Mouse (Mus musculus) limb, embryonic 11.5 days (tissue): ENCODE results near the gene Ptprk. TPM values are rescaled to one million over a fixed set of nuclear protein-coding genes. Genes with fewer than 3 reads are reported as not detected.

Source experiments
- ATAC-seq: fragments of 200-750 bp; cut with Nextera tagmentation; 2 replicates; pipeline ENCODE4 v1.8.0; 2017; ENCODE audit warnings: low read depth; ENCODE audit not compliant: insufficient number of reproducible peaks, low FRiP score, low TSS enrichment
- DNase-seq: peaks from one replicate; pipeline ENCODE4 v3.0.0-alpha.2; 2015; ENCODE audit warnings: low spot score
- H3K27ac ChIP-seq: fragments of 300-500 bp; sonication (generic); replicated peaks from 2 replicates; pipeline ENCODE4 v1.5.1; 2014; ENCODE audit warnings: low read depth, mild to moderate bottlenecking, low read length
- H3K27me3 ChIP-seq: fragments of 300-500 bp; sonication (generic); 2 replicates; pipeline ENCODE4 v1.6.1; 2014; ENCODE audit warnings: mild to moderate bottlenecking, low read length, mixed read lengths; ENCODE audit not compliant: control insufficient read depth, insufficient read depth
- H3K36me3 ChIP-seq: fragments of 300-500 bp; sonication (generic); 2 replicates; pipeline ENCODE4 v1.6.1; 2014; ENCODE audit warnings: mild to moderate bottlenecking, low read length, moderate library complexity, mixed read lengths; ENCODE audit not compliant: control insufficient read depth, insufficient read depth
- H3K4me1 ChIP-seq: fragments of 300-500 bp; sonication (generic); 2 replicates; pipeline ENCODE4 v1.6.1; 2014; ENCODE audit warnings: low read length, mixed read lengths; ENCODE audit not compliant: control insufficient read depth, insufficient read depth
- H3K4me2 ChIP-seq: fragments of 300-500 bp; sonication (generic); 2 replicates; pipeline ENCODE4 v1.6.1; 2014; ENCODE audit warnings: low read depth, mild to moderate bottlenecking, moderate library complexity; ENCODE audit not compliant: severe bottlenecking
- H3K4me3 ChIP-seq: fragments of 300-500 bp; sonication (generic); 2 replicates; pipeline ENCODE4 v1.5.1; 2014; ENCODE audit warnings: low read depth, low read length
- H3K9ac ChIP-seq: fragments of 300-500 bp; sonication (generic); 2 replicates; pipeline ENCODE4 v1.6.1; 2014; ENCODE audit warnings: mild to moderate bottlenecking, low read length
- H3K9me3 ChIP-seq: fragments of 300-500 bp; sonication (generic); 2 replicates; pipeline ENCODE4 v1.6.1; 2016; ENCODE audit warnings: low read length; ENCODE audit not compliant: control insufficient read depth
- WGBS: fragments of 180-500 bp; shearing (Covaris S2); extraction: QIAGEN DNeasy Blood & Tissue Kit; methylation state at CpG from one replicate; pipeline ENCODE4 v1.1.7; 2014; 5-methylcytosine and 5-hydroxymethylcytosine counted together
- polyA plus RNA-seq: library from polyadenylated mRNA; unstranded; fragments of >200 nt; fragmentation: Nextera tagmentation; extraction: Ambion mirVana; gene quantifications from 2 replicates; pipeline ENCODE4 v1.2.1, GENCODE M21; 2014

Gene Ptprk
- polyA plus RNA-seq, 1 experiment from 2014 or later, result 38.4 TPM

- no peak overlapping the region for H3K27ac ChIP-seq
- 60% methylated on average over 6 of the region's 6 CpGs for WGBS
- no peaks in the 10 kb centered on the region for H3K9me3 ChIP-seq
Measured at GRCm38 (mm10) chr10:28365291-28365690, 290.7 kb downstream of the Ptprk start.

GRCm38 (mm10) chr10:28366065-28366677 is 291.6 kb downstream of the Ptprk start:
- no peak overlapping the region for H3K27ac ChIP-seq
- ATAC-seq (no peak), DNase-seq (no peak)
- H3K4me2 ChIP-seq, result no peak overlapping the region
- H3K4me1 ChIP-seq, result no peaks in the 10 kb centered on the region
- H3K36me3 ChIP-seq, result no peaks in the 10 kb centered on the region
- no peak overlapping the region for H3K9ac ChIP-seq
- no peaks in the 10 kb centered on the region for H3K27me3 ChIP-seq
- no peaks in the 10 kb centered on the region for H3K9me3 ChIP-seq
- no peak overlapping the region for H3K4me3 ChIP-seq
- 73% methylated on average over 5 of the region's 5 CpGs for WGBS

More at GRCm38 (mm10) chr10:28365291-28365690, 290.7 kb downstream of the Ptprk start:
- Histone ChIP-seq H3K36me3 (no peaks in the 10 kb centered on the region), H3K4me3 (no peak overlapping the region), H3K27me3 (no peaks in the 10 kb centered on the region), H3K4me1 (no peaks in the 10 kb centered on the region), H3K9ac (no peak overlapping the region), H3K4me2 (no peak overlapping the region)
- DNase-seq, result no peak
- ATAC-seq, result no peak

GRCm38 (mm10) chr10:28369808-28370207 is 295.2 kb downstream of the Ptprk start:
- peak; percentile 66 for ATAC-seq
- no peak overlapping the region for H3K4me3 ChIP-seq
- no peaks in the 10 kb centered on the region for H3K4me1 ChIP-seq

GRCm38 (mm10) chr10:28374874-28375273 is 300.3 kb downstream of the Ptprk start:
- no peak overlapping the region for H3K27ac ChIP-seq
- no peak overlapping the region for H3K9ac ChIP-seq
- no peak overlapping the region for H3K4me3 ChIP-seq
- ATAC-seq (no peak), DNase-seq (no peak)
- WGBS, result 27% methylated on average over 1 of the region's 1 CpGs
- H3K4me1 ChIP-seq, result no peaks in the 10 kb centered on the region
- H3K27me3 ChIP-seq, result peaks cover 7% of the 10 kb centered on the region; the same call in 1 of the 2 replicates
- H3K36me3 ChIP-seq, result no peaks in the 10 kb centered on the region
- no peak overlapping the region for H3K4me2 ChIP-seq
- no peaks in the 10 kb centered on the region for H3K9me3 ChIP-seq

More at GRCm38 (mm10) chr10:28369808-28370207, 295.2 kb downstream of the Ptprk start:
- Histone ChIP-seq H3K9me3 (no peaks in the 10 kb centered on the region), H3K9ac (no peak overlapping the region), H3K4me2 (no peak overlapping the region), H3K27ac (no peak overlapping the region), H3K27me3 (no peaks in the 10 kb centered on the region), H3K36me3 (no peaks in the 10 kb centered on the region)
- peak; percentile 38 for DNase-seq
- 9% methylated on average over 2 of the region's 2 CpGs for WGBS

- no peaks in the 10 kb centered on the region for H3K4me1 ChIP-seq
- no peaks in the 10 kb centered on the region for H3K9me3 ChIP-seq
- peaks cover 10% of the 10 kb centered on the region; the same call in 1 of the 2 replicates for H3K27me3 ChIP-seq
- no peak for DNase-seq
- H3K36me3 ChIP-seq, result no peaks in the 10 kb centered on the region
- no peak overlapping the region for H3K4me3 ChIP-seq
- no peak overlapping the region for H3K4me2 ChIP-seq
- no peak overlapping the region for H3K9ac ChIP-seq
- no peak for ATAC-seq
- WGBS, result 87% methylated on average over 7 of the region's 7 CpGs
- H3K27ac ChIP-seq, result no peak overlapping the region
Measured at GRCm38 (mm10) chr10:28379752-28380488, 305.3 kb downstream of the Ptprk start.

- WGBS, result 75% methylated on average over 15 of the region's 15 CpGs
- Histone ChIP-seq H3K9ac (no peak overlapping the region), H3K27ac (no peak overlapping the region), H3K4me3 (no peak overlapping the region), H3K4me1 (no peaks in the 10 kb centered on the region), H3K9me3 (no peaks in the 10 kb centered on the region), H3K36me3 (no peaks in the 10 kb centered on the region), H3K27me3 (peaks cover 5% of the 10 kb centered on the region; the same call in 1 of the 2 replicates), H3K4me2 (no peak overlapping the region)
- ATAC-seq (no peak), DNase-seq (no peak)
Measured at GRCm38 (mm10) chr10:28387563-28388222, 313.1 kb downstream of the Ptprk start.

GRCm38 (mm10) chr10:28391168-28391567 is 316.5 kb downstream of the Ptprk start:
- Histone ChIP-seq H3K4me3 (no peak overlapping the region), H3K27me3 (no peaks in the 10 kb centered on the region), H3K9me3 (no peaks in the 10 kb centered on the region), H3K36me3 (no peaks in the 10 kb centered on the region), H3K27ac (no peak overlapping the region), H3K4me2 (no peak overlapping the region), H3K4me1 (no peaks in the 10 kb centered on the region), H3K9ac (no peak overlapping the region)
- WGBS, result 92% methylated on average over 5 of the region's 5 CpGs
- no peak for ATAC-seq
- no peak for DNase-seq

GRCm38 (mm10) chr10:28395610-28396519 is 321.2 kb downstream of the Ptprk start:
- Histone ChIP-seq H3K9ac (no peak overlapping the region), H3K36me3 (no peaks in the 10 kb centered on the region), H3K4me1 (no peaks in the 10 kb centered on the region), H3K4me2 (no peak overlapping the region), H3K9me3 (no peaks in the 10 kb centered on the region), H3K27me3 (no peaks in the 10 kb centered on the region), H3K27ac (no peak overlapping the region), H3K4me3 (no peak overlapping the region)
- DNase-seq, result no peak
- no peak for ATAC-seq
- WGBS, result 86% methylated on average over 2 of the region's 2 CpGs
